Mouse (Mus musculus): ENCODE measurements around the gene Ccp110. TPM values are rescaled to one million over a fixed set of nuclear protein-coding genes. Genes with fewer than 3 reads are reported as not detected.

Ccp110 gene
- polyA plus RNA-seq, 1 experiment from 2014 or later, result 6.8 TPM

DNA sequence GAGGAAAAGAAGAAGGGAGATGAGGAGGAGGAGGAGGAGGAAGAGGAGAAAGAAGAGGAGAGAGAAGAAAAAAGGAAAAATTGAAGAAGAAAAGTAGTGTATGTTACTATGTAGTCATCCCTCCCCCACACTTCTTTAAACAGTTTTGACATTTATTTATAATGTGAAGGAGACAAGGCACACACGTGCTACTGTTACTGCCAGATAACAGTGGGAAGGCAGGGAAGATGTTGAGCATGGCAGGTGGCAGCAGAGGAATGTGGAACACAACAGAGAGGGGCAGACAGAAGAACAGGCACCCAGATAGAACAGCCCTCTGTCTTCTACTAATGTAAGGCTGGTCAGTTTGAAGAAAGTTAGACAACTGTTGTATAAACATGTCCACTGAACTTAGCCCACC, 57.3 kb downstream of the Ccp110 start:
- H3K36me3 ChIP-seq, result peaks cover 43% of the 10 kb centered on the region
- H3K4me1 ChIP-seq, result peaks cover 9% of the 10 kb centered on the region; the same call in 1 of the 2 replicates
- WGBS, result 11% methylated on average over 1 of the region's 1 CpGs
- H3K4me3 ChIP-seq, result no peak overlapping the region
- no peaks in the 10 kb centered on the region for H3K27me3 ChIP-seq (replicated peaks)
- H3K9ac ChIP-seq, result no peak overlapping the region
- no peak for ATAC-seq (ENCODE audit: extremely low read depth, insufficient number of reproducible peaks, low FRiP score, low TSS enrichment)
- no peaks in the 10 kb centered on the region for H3K9me3 ChIP-seq
- H3K4me2 ChIP-seq, result no peak overlapping the region
- no peak overlapping the region for H3K27ac ChIP-seq (replicated peaks)

DNA sequence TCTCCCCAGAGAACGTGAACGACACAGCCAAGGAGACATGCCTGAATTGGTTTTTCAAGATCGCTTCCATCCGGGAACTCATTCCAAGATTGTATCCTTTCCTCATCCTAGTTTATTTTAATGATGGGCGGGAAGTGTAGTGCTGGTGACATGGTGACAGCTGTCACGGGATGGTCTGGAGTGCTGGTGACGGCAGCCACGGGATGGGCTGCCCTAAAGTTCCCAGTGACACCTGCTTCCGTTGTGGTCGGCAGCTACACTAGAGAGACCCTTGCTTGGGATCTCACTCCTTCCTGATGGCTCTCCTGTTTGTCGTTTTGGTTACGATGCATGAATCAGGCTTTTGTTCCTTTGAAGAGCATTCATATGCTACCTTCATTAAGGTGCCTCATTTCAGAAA, 60.7 kb downstream of the Ccp110 start:
- H3K9ac ChIP-seq, result no peak overlapping the region
- H3K27me3 ChIP-seq (replicated peaks), result no peaks in the 10 kb centered on the region
- no peak for ATAC-seq (ENCODE audit: extremely low read depth, insufficient number of reproducible peaks, low FRiP score, low TSS enrichment)
- peaks cover 20% of the 10 kb centered on the region for H3K4me1 ChIP-seq
- H3K27ac ChIP-seq (replicated peaks), result no peak overlapping the region
- no peak overlapping the region for H3K4me3 ChIP-seq
- H3K36me3 ChIP-seq, result peaks cover 53% of the 10 kb centered on the region
- no peaks in the 10 kb centered on the region for H3K9me3 ChIP-seq
- H3K4me2 ChIP-seq, result no peak overlapping the region
- WGBS, result 67% methylated on average over 12 of the region's 12 CpGs

DNA sequence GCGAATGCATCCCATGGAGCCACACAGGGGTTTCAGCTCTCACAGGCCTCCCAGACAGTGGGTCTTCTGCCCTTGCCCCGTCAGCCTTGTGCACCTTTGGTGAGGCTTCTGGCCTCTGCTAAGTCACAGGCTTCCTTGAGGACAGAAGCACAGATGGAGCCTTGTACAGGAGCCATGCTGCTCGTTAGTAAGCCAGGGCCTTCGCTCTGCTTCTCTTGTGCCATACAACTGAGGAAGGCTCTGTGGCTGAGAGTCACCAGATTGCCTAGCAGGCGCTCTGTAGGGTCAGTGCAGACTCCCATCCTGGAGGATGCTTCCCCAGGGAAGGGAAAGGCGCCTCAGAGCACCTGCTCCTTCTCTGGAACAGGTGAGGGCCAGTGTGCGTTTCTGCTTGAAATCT, 63.6 kb downstream of the Ccp110 start:
- Histone ChIP-seq H3K4me1 (peaks cover 11% of the 10 kb centered on the region), H3K27ac (replicated peaks) (no peak overlapping the region), H3K27me3 (replicated peaks) (no peaks in the 10 kb centered on the region), H3K4me2 (no peak overlapping the region), H3K36me3 (peaks cover 65% of the 10 kb centered on the region), H3K4me3 (no peak overlapping the region), H3K9me3 (no peaks in the 10 kb centered on the region), H3K9ac (no peak overlapping the region)
- WGBS, result 88% methylated on average over 7 of the region's 7 CpGs
- no peak for ATAC-seq (ENCODE audit: extremely low read depth, insufficient number of reproducible peaks, low FRiP score, low TSS enrichment)

GRCm38 (mm10) chr7:118776491-118776890, 64.1 kb downstream of the Ccp110 start:
- no peaks in the 10 kb centered on the region for H3K27me3 ChIP-seq (replicated peaks)
- WGBS, result 81% methylated on average over 9 of the region's 9 CpGs
- no peak overlapping the region for H3K27ac ChIP-seq (replicated peaks)
- H3K4me3 ChIP-seq, result no peak overlapping the region
- no peaks in the 10 kb centered on the region for H3K9me3 ChIP-seq
- H3K4me1 ChIP-seq, result peaks cover 11% of the 10 kb centered on the region
- no peak overlapping the region for H3K9ac ChIP-seq
- H3K4me2 ChIP-seq, result no peak overlapping the region
- H3K36me3 ChIP-seq, result peaks cover 69% of the 10 kb centered on the region
- ATAC-seq (ENCODE audit: extremely low read depth, insufficient number of reproducible peaks, low FRiP score, low TSS enrichment), result no peak

DNA sequence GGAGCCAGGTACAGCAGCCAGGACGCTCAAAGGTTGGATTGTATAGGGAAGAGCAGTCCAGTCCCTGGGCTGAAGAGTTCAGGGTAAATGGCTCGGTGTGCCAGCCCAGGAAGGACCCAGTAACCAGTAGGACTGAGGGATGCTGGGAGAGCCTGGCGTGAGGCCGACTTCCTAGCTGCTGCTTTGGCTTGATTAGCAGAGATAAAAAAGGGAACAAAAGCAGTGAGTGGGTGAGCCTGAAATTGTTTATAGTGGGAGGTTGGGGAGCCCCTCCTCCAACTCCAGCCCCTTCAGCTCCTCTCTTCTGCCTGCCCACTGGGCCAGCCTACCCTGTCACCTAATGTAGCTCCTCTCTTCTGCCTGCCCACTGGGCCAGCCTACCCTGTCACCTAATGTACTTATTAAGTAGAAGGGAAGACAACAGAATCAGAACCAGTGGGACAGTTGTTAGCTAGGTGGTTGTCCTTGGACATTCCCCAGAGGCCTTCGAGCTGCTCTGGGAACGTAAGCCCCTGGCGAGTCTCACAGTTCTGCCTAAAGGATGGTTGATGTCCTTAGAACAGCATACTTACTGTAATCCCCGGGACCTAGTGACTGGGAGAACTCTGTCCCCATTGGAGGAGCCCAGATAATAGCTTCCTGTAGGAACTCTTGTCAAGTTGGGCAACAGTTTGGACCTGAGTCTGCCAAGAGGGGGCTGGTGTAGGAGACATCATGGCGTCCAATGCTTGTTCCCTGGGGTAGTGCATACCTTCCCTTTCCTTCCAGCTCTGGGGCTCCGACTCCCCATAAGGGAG, 65.4 kb downstream of the Ccp110 start:
- Histone ChIP-seq H3K4me2 (no peak overlapping the region), H3K36me3 (peaks cover 67% of the 10 kb centered on the region), H3K27ac (replicated peaks) (peak overlapping the region; percentile 25), H3K4me1 (peaks cover 11% of the 10 kb centered on the region), H3K9me3 (no peaks in the 10 kb centered on the region), H3K27me3 (replicated peaks) (no peaks in the 10 kb centered on the region), H3K9ac (no peak overlapping the region), H3K4me3 (no peak overlapping the region)
- ATAC-seq (ENCODE audit: extremely low read depth, insufficient number of reproducible peaks, low FRiP score, low TSS enrichment), result no peak
- 61% methylated on average over 10 of the region's 10 CpGs for WGBS

GRCm38 (mm10) chr7:118778561-118778960, 66.2 kb downstream of the Ccp110 start:
- H3K4me1 ChIP-seq, result peaks cover 11% of the 10 kb centered on the region
- peaks cover 66% of the 10 kb centered on the region for H3K36me3 ChIP-seq
- WGBS, result 80% methylated on average over 6 of the region's 6 CpGs
- no peaks in the 10 kb centered on the region for H3K27me3 ChIP-seq (replicated peaks)
- no peak overlapping the region for H3K4me3 ChIP-seq
- no peak overlapping the region for H3K4me2 ChIP-seq
- H3K27ac ChIP-seq (replicated peaks), result no peak overlapping the region
- H3K9me3 ChIP-seq, result no peaks in the 10 kb centered on the region
- no peak overlapping the region for H3K9ac ChIP-seq
- ATAC-seq (ENCODE audit: extremely low read depth, insufficient number of reproducible peaks, low FRiP score, low TSS enrichment), result no peak

- Histone ChIP-seq H3K9me3 (no peaks in the 10 kb centered on the region), H3K9ac (no peak overlapping the region), H3K4me2 (no peak overlapping the region), H3K4me3 (no peak overlapping the region), H3K4me1 (peaks cover 2% of the 10 kb centered on the region; the same call in 1 of the 2 replicates), H3K27ac (replicated peaks) (no peak overlapping the region), H3K27me3 (replicated peaks) (no peaks in the 10 kb centered on the region), H3K36me3 (peaks cover 57% of the 10 kb centered on the region)
- ATAC-seq (ENCODE audit: extremely low read depth, insufficient number of reproducible peaks, low FRiP score, low TSS enrichment), result no peak
- 84% methylated on average over 9 of the region's 11 CpGs for WGBS
Observed at GRCm38 (mm10) chr7:118783305-118784001, 71.1 kb downstream of the Ccp110 start.

- Histone ChIP-seq H3K36me3 (peaks cover 43% of the 10 kb centered on the region), H3K4me1 (peaks cover 7% of the 10 kb centered on the region; the same call in 1 of the 2 replicates), H3K27me3 (replicated peaks) (no peaks in the 10 kb centered on the region), H3K9ac (no peak overlapping the region), H3K4me2 (no peak overlapping the region), H3K27ac (replicated peaks) (no peak overlapping the region), H3K9me3 (no peaks in the 10 kb centered on the region), H3K4me3 (no peak overlapping the region)
- WGBS, result 81% methylated on average over 6 of the region's 6 CpGs
- no peak for ATAC-seq (ENCODE audit: extremely low read depth, insufficient number of reproducible peaks, low FRiP score, low TSS enrichment)
Observed at GRCm38 (mm10) chr7:118786091-118786490, 73.7 kb downstream of the Ccp110 start.

Other genes with a start within 250 kb of the Ccp110 start
- 2.9 and 3.2 TPM in 2 replicates for gene Itpripl2, start 220.6 kb upstream of the Ccp110 start, polyA plus RNA-seq (2015; fragmentation: Nextera tagmentation; extraction: Ambion mirVana)
- gene Coq7, start 179.2 kb upstream of the Ccp110 start, polyA plus RNA-seq (2015; fragmentation: Nextera tagmentation; extraction: Ambion mirVana), result 145 and 178 TPM in 2 replicates
- gene Tmc7, start 127.8 kb upstream of the Ccp110 start, polyA plus RNA-seq (2015; fragmentation: Nextera tagmentation; extraction: Ambion mirVana), result 1.2 and 1.3 TPM in 2 replicates
- gene Tmc5, start 115.3 kb upstream of the Ccp110 start, polyA plus RNA-seq (2015; fragmentation: Nextera tagmentation; extraction: Ambion mirVana), result 0.04 TPM in 1 of 2 replicates, not detected in the other
- 76.1 and 79.0 TPM in 2 replicates for gene Gde1, start 6.8 kb upstream of the Ccp110 start, polyA plus RNA-seq (2015; fragmentation: Nextera tagmentation; extraction: Ambion mirVana)
- gene Vps35l, start 27.7 kb downstream of the Ccp110 start, polyA plus RNA-seq (2015; fragmentation: Nextera tagmentation; extraction: Ambion mirVana), result 46.3 and 49.5 TPM in 2 replicates
- gene Iqck, start 143.2 kb downstream of the Ccp110 start, polyA plus RNA-seq (2015; fragmentation: Nextera tagmentation; extraction: Ambion mirVana), result 0.96 and 1.1 TPM in 2 replicates
- gene Knop1, start 143.7 kb downstream of the Ccp110 start, polyA plus RNA-seq (2015; fragmentation: Nextera tagmentation; extraction: Ambion mirVana), result 55.0 and 68.3 TPM in 2 replicates